Comparison of ENCODE assay signal across 8 mouse cellular contexts in the genomic region with DNA sequence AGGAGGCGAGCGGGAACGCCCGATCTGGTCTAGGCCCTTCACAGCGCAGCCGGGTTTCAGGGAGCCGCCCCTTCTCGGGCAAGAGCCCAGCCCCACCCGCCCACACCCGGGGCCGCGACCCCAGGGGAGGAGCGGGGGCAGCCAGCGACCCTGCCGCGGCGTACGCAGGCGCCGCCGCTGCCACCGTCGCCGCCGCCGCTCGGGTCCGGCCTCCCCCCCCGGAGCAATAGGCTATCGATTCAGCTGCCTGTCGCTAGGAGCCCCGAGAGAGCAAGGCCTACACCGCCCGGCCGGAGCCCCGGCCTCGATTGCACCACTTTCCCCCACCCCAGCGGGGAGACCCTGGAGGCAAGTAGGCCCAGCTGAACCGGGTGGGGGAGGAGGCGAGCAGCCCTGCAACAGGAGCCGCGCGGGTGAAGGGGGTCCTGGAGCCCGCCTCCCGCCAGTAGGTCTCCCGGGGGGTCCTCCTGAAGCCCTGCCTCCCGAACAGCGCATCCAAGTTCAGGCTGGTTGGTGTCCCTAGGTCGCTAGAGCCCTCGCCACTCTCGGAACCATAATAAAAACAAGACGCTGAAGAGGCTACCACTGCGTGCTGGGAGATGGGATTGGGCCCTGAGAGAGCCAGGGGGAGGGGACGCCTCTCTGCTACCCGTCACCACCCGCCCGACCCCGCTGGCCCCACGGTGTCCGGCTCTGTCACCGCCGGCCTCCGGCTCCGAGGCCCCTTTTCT. TPM values are rescaled to one million over a fixed set of nuclear protein-coding genes. Genes with fewer than 3 reads are reported as not detected.
DNase-seq lines count a peak whose midpoint lies in the region; ATAC-seq lines count a peak whose summit lies in the region.

No protein-coding gene starts in this region.

- ATAC-seq in inflammation-experienced regulatory T-cells, adult 6 months: peak; percentile 67
- peak; percentile 67 for ATAC-seq in megakaryocyte, adult 5-6 weeks (ENCODE audit: poor library complexity, severe bottlenecking)

- intact Hi-C loops in gastrocnemius, postnatal 14 days (cut with DNase I; ENCODE audit: low total_unique reads): no loop called here

- peak; percentile 69 for DNase-seq in adipocyte (ENCODE audit: low spot score)
- DNase-seq in embryo, embryonic 10 days (ENCODE audit: low spot score): peak; percentile 77
- DNase-seq in gastrocnemius, postnatal 14 days: peak; percentile 76
- DNase-seq in left cerebral cortex, adult 8-10 months (ENCODE audit: low spot score in 2 of 2): peak; percentile 50 to 66
- peak; percentile 67 for DNase-seq in right cerebral cortex, adult 18-20 months
- peak; percentile 60 for DNase-seq in urinary bladder, adult 2 months (ENCODE audit: low spot score)

RNA-seq across cellular contexts. Expression of a gene that starts 1.3 kb away (rescaled TPM):
- 10 to 100 TPM; 26.0 to 27.2 TPM for total RNA-seq in gastrocnemius, postnatal 14 days (2021)
- 10 to 100 TPM; 15.3 to 18.7 (median 16.5) TPM for polyA plus RNA-seq in inflammation-experienced regulatory T-cells, adult 6 months (2017; shearing (Covaris generic))
- total RNA-seq in left cerebral cortex, adult 8-10 months (2022): 10 to 100 TPM; 70.0 to 76.7 (median 73.6) TPM
- 8.5 and 9.5 TPM in 2 replicates for total RNA-seq in megakaryocyte, adult 5-6 weeks (2015)
- total RNA-seq in megakaryocyte, adult 5-6 weeks (2017): 14.2 and 15.4 TPM in 2 replicates
- 21.2 and 23.9 TPM in 2 replicates for polyA plus RNA-seq in urinary bladder, adult 2 months (2012; rRNA removed)

RNA-seq across cellular contexts. Expression of a gene that starts 27.8 kb away (rescaled TPM):
- 10 to 100 TPM; 21.4 to 27.0 TPM for total RNA-seq in gastrocnemius, postnatal 14 days (2021)
- polyA plus RNA-seq in inflammation-experienced regulatory T-cells, adult 6 months (2017; shearing (Covaris generic)): 10 to 100 TPM; 17.8 to 30.0 (median 25.9) TPM
- total RNA-seq in left cerebral cortex, adult 8-10 months (2022): 10 to 100 TPM; 89.9 to 97.8 (median 94.5) TPM
- 10.6 and 11.1 TPM in 2 replicates for total RNA-seq in megakaryocyte, adult 5-6 weeks (2015)
- 9.9 and 12.9 TPM in 2 replicates for total RNA-seq in megakaryocyte, adult 5-6 weeks (2017)
- polyA plus RNA-seq in urinary bladder, adult 2 months (2012; rRNA removed): 25.8 and 27.3 TPM in 2 replicates

Comparison
In these comparisons a context has a peak if more than half of its experiments do, and no peak if none do; other contexts are left out.
1. Peak in every context shown above with its lines: DNase-seq and ATAC-seq.